Mouse (Mus musculus) liver (tissue): ENCODE measurements around the gene Borcs8.

Experiments used
- DNase-seq: peaks from one replicate; pipeline ENCODE4 v3.0.0-alpha.2; 2020; ENCODE audit warnings: mixed read lengths

The Borcs8 gene

DNA sequence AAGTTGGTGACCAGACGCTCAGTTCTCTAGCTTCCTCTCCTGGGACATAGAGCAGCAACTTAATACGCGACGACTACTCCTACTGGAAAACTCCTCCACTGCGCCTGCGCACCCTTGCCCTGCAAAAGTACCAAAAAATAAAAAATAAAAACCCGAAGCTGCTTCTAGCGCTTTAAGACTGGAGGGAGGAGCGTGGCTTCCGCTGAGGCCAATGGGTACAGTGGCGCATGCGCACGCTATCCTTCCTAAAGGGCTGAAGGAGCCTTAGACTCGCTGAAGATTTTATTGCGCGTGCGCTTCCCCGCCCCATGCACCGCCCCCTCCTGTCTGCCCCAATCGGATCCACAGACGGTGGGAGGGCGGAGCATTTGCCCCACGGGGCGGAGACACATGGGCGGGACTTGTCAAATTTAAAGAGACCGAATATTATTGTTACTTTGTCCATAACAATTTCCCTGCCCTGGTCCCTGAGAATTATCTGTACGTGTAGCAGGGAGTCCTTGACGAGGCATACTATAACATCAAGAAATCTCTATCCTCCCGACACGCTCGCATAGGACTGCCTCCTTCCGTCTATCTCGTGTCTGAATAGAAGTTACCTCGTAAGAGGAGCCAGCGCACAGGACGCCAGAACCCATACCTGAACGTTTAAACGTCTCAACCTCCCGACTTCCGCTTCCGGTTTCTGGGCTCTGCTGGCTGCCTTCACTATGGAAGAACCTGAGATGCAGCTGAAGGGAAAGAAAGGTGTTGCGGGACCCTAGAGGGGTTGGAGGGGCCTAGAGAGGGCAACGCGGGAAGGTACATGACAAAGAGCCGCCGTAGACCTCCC is at the start of gene Borcs8, which contains the start of the genes Rfxank and Mef2b:
Borcs8 (plus strand) TSS at position 474 of the 832 bp plus-strand sequence.
Rfxank (minus strand) TSS at position 129 of the 832 bp plus-strand sequence.
Mef2b (plus strand) TSS at position 686 of the 832 bp plus-strand sequence.
- peak; percentile 100 for DNase-seq

DNA sequence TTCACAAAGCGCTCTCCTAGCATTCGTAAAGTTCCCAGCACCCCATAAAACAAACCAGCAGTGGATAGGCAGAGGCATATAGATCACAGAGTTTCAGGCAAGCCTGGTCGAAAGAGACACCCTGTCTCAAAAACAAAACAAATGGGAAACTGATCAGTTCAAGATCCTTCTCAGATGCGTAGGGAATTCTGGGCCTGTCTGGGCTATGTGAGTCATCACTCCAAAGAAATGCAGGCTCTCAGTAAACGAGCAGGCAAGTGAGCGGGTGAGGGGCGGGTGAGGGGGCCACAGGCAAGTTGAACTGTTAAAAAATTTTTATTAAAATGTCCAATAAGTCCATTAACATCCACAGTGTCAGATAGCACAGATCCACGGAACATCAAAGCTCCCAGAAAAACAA is 46.5 kb upstream of the Borcs8 start:
- no peak for DNase-seq

DNA sequence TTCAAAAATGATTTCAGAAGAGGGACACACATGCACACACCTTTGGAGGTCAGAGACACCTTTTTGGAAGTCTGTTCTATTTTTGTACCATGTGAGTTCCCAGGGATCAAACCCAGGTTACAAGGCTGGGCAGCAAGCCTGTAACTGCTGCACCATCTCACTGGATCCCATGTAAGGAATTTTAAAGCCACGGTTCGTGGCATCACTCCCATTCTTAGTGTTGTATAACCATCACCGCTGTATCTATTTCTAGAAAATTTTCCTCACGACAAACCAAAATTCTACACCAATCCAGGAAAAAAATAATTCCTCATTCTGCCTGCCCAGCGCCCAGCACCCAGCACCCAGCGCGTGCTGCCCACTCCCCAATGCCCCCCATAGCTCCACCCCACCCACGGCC is 40.0 kb upstream of the Borcs8 start:
- no peak for DNase-seq

DNA sequence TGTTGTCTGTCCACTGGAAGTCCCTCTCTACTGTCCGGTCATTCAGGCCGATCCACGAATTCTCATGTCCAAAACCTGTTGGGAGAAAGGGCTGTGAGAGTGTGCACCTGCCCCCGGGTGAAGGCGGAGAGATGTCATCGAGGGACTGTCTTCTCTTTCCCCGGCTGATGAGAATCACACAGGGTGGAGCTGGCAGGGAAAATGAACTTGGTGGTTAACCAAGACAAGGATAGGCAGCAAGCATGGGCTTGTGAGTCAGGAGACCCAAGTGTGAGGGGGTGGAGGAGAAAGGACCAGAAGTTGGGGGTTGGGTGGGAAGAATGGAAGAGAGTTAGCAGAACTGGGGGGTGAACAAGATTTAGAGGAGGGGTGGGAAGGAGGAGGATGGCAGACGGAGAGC is 39.1 kb upstream of the Borcs8 start:
- no peak for DNase-seq

GRCm38 (mm10) chr8:70104506-70104905 is 34.8 kb upstream of the Borcs8 start:
- peak; percentile 47 for DNase-seq

- DNase-seq: no peak
These were observed 34.4 kb upstream of the Borcs8 start for GRCm38 (mm10) chr8:70104922-70105321.

- no peak for DNase-seq
These were observed 28.8 kb upstream of the Borcs8 start for GRCm38 (mm10) chr8:70110451-70110850.

GRCm38 (mm10) chr8:70111192-70111795 is 28.0 kb upstream of the Borcs8 start:
- DNase-seq: no peak

- no peak for DNase-seq
These were observed 26.8 kb upstream of the Borcs8 start for GRCm38 (mm10) chr8:70112401-70113016.

DNA sequence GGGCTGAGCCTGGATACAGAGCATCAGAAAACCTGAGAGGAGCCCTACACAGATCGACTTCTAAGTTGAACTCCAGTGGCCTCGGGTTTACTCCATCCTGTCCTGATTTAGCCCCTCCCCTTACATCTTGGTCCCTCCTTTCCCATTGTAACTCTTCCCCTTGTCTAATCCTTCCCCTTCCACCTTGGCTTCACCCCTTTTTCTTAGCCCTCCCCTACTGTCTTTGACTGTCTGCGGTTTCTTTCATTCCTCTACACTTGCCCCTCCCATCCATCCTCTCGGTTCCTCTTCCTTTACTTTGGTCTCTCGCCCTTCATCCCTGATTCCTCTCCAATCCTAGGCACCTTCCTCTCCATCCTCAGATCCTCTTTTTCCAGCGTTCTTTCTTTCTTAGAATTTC is 24.8 kb upstream of the Borcs8 start:
- DNase-seq: no peak

DNA sequence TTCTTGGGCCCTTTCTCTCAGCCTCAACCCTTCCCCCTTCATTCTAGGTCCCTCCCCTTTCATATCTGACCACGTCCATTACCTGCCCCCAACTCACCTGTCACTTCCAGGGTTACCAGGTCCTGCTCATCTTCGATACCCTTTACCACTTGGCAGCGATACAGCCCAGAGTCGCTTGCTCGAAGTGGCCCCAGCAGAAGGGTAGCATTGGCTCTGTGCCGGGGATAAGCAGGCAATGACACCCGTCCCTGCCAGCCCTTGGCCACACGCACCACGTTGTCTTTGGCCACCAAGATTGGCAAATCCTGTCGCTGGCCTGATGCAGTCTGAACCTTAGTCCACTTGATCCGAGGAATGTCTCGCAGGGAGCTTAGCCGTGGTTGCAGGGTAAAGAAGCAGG is 24.4 kb upstream of the Borcs8 start:
- DNase-seq: no peak

DNA sequence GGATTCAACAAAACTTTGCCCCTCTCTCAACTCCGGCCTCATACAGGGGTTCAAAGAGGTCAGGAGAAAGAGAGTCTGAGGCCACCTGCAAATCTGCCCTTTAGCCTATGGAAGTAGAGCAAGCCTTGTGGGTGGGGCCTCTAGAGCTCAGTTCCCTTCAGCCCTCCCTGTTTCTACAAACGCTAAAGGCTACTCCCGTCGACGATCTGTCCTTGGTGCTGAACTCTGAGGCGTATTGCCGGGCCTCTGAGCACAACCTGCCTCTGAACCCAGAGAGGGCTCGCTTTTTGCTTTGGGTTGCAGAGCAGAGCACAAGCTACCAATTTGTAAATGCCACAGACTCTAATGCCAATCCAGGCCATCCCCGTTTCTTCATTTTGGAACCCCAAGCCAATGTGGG is 21.7 kb upstream of the Borcs8 start:
- DNase-seq: peak; percentile 45

GRCm38 (mm10) chr8:70118726-70119700 is 20.3 kb upstream of the Borcs8 start:
- no peak for DNase-seq

GRCm38 (mm10) chr8:70120667-70121066 is 18.6 kb upstream of the Borcs8 start, which contains the start of gene Ncan:
Gene Ncan, minus strand, starts transcription at chr8:70120873.
- peak; percentile 69 for DNase-seq

GRCm38 (mm10) chr8:70122863-70123262 is 16.4 kb upstream of the Borcs8 start:
- DNase-seq: no peak

GRCm38 (mm10) chr8:70124992-70125391 is 14.3 kb upstream of the Borcs8 start:
- DNase-seq: no peak

DNA sequence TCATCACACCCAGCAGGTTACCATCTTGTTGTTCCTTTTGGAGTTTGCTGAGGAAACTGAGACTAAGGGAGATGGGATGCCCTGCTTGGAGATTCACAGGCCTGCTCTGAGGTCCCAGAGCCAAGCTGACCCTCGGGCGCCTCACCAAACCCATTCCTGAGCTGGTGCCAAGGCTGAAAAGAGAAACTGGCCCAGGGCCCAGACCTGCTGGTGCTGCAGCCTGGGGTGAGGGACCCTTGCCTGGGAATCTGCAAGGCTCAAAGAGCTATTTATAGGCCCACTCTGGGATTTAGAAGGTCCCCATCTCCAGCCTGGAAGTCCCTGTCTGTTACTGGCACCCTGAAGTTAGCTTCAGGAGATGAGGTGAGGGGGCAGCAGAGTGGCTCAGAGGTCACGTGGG is 10.9 kb upstream of the Borcs8 start:
- no peak for DNase-seq

- DNase-seq: no peak
These were observed 9.9 kb upstream of the Borcs8 start for GRCm38 (mm10) chr8:70129309-70129952.

DNA sequence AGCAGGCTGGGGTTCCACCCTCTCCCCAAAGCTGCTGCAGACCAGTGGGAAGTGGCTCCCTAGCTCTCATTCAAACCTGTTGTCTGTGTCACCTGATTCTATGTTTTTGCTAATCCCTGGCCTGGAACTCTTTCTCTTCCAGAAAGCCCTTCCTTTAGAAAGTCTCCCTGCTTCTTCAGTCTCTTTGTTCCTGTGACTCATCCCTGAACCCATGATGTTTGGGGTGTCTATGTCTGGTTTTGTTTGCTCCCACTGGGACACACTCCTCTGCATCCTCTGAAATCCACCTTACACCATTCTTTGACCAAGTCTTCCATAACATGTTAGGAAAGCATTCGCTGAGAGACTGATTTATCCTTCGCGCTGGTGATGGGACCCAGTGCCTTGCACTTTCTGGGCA is 9.2 kb upstream of the Borcs8 start:
- DNase-seq: no peak

GRCm38 (mm10) chr8:70131166-70131883 is 8.0 kb upstream of the Borcs8 start, which contains the start of gene Nr2c2ap:
Gene Nr2c2ap, plus strand, starts transcription at chr8:70131333.
- DNase-seq: peak; percentile 89

GRCm38 (mm10) chr8:70134086-70134485 is 5.2 kb upstream of the Borcs8 start:
- no peak for DNase-seq
